Mouse (Mus musculus) CH12.LX (cell line): Measurements from ENCODE around the gene Nrros. TPM values are rescaled to one million over a fixed set of nuclear protein-coding genes. Genes with fewer than 3 reads are reported as not detected.

Experiments used
- DNase-seq: peaks from one replicate; pipeline ENCODE4 v3.0.0-alpha.2; 2013; ENCODE audit errors: extremely low read depth
- H3K27ac ChIP-seq: 2 replicates; pipeline ENCODE4 v1.5.1; 2012; ENCODE audit warnings: low read depth, mild to moderate bottlenecking, control low read depth, moderate library complexity; ENCODE audit not compliant: insufficient read depth
- H3K27me3 ChIP-seq: replicated peaks from 2 replicates; pipeline ENCODE3; 2012; ENCODE audit warnings: inconsistent platforms
- H3K36me3 ChIP-seq, 2 experiments: replicated peaks in 1 of 2; 2 replicates each; pipeline versions ENCODE3 to v1.6.1; 2012; ENCODE audit warnings: inconsistent platforms in 1 of 2, low read length in 1 of 2, mild to moderate bottlenecking in 1 of 2, mixed read lengths in 1 of 2, moderate library complexity in 1 of 2; ENCODE audit not compliant: control insufficient read depth in 1 of 2, insufficient read depth in 1 of 2
- H3K4me1 ChIP-seq, 2 experiments: 2 replicates each; pipeline ENCODE4 v1.6.1; 2012; ENCODE audit warnings: inconsistent platforms in 1 of 2, moderate library complexity in 1 of 2; ENCODE audit not compliant: insufficient read depth in 2 of 2, control insufficient read depth in 1 of 2
- H3K4me2 ChIP-seq: 2 replicates; pipeline ENCODE4 v1.6.1; 2012; ENCODE audit warnings: low read depth, mild to moderate bottlenecking, control low read depth; ENCODE audit not compliant: poor library complexity, insufficient read depth, severe bottlenecking
- H3K4me3 ChIP-seq, 3 experiments: fragments of 150-350 bp in 1 of 3; sonication (generic) in 1 of 3; replicated peaks in 1 of 3; 2 replicates each; pipeline versions ENCODE3 to v1.5.1; 2011 to 2012; ENCODE audit warnings: low read depth in 2 of 3, low read length in 2 of 3, mild to moderate bottlenecking in 2 of 3, moderate library complexity in 2 of 3, control low read depth in 1 of 3, improper control_type of control experiment in 1 of 3, inconsistent platforms in 1 of 3, mixed read lengths in 1 of 3; ENCODE audit not compliant: poor library complexity in 1 of 3
- H3K79me2 ChIP-seq: replicated peaks from 2 replicates; pipeline ENCODE4 v1.6.1; 2012; ENCODE audit warnings: mild to moderate bottlenecking, moderate library complexity; ENCODE audit not compliant: control insufficient read depth, poor library complexity, insufficient read depth, severe bottlenecking; ENCODE audit errors: extremely low read depth
- H3K9ac ChIP-seq: 2 replicates; pipeline ENCODE4 v1.6.1; 2012; ENCODE audit warnings: low read depth, mild to moderate bottlenecking, control low read depth, moderate library complexity; ENCODE audit not compliant: insufficient read depth
- H3K9me3 ChIP-seq: replicated peaks from 2 replicates; pipeline ENCODE3; 2012; ENCODE audit warnings: low read length, inconsistent platforms, mixed read lengths
- BHLHE40 ChIP-seq: IDR thresholded peaks from 2 replicates; pipeline ENCODE4 v1.6.1; 2011; ENCODE audit warnings: mild to moderate bottlenecking, low read depth, low read length, improper control_type of control experiment
- CHD1 ChIP-seq: IDR thresholded peaks from 2 replicates; pipeline ENCODE4 v1.6.1; 2012; ENCODE audit warnings: low read depth, low read length, improper control_type of control experiment, inconsistent platforms
- CHD2 ChIP-seq: IDR thresholded peaks from 2 replicates; pipeline ENCODE4 v1.6.1; 2011; ENCODE audit warnings: low read length, improper control_type of control experiment
- CTCF ChIP-seq, 2 experiments: IDR thresholded peaks in 1 of 2; conservative IDR thresholded peaks in 1 of 2; 2 replicates each; pipeline ENCODE4 v1.5.1; 2011 to 2012; ENCODE audit warnings: low read depth in 2 of 2, low read length in 2 of 2, improper control_type of control experiment in 1 of 2, inconsistent platforms in 1 of 2, mild to moderate bottlenecking in 1 of 2, moderate library complexity in 1 of 2
- E2F4 ChIP-seq: IDR thresholded peaks from 2 replicates; pipeline ENCODE4 v1.6.1; 2011; ENCODE audit warnings: low read depth, low read length, improper control_type of control experiment; ENCODE audit not compliant: insufficient replicate concordance
- ELF1 ChIP-seq: IDR thresholded peaks from 2 replicates; pipeline ENCODE4 v1.6.1; 2014; ENCODE audit warnings: low read depth, mild to moderate bottlenecking, inconsistent platforms, low read length, improper control_type of control experiment
- EP300 ChIP-seq: IDR thresholded peaks from 2 replicates; pipeline ENCODE4 v1.6.1; 2011; ENCODE audit warnings: low read length, improper control_type of control experiment
- ETS1 ChIP-seq: conservative IDR thresholded peaks from 2 replicates; pipeline ENCODE4 v1.6.1; 2012; ENCODE audit warnings: low read depth, mild to moderate bottlenecking, inconsistent platforms, low read length, improper control_type of control experiment, moderate library complexity
- GABPA ChIP-seq: IDR thresholded peaks from 2 replicates; pipeline ENCODE4 v1.6.1; 2012; ENCODE audit warnings: low read depth, low read length, improper control_type of control experiment, inconsistent platforms; ENCODE audit not compliant: insufficient replicate concordance
- HCFC1 ChIP-seq: IDR thresholded peaks from 2 replicates; pipeline ENCODE4 v1.6.1; 2012; ENCODE audit warnings: low read depth, mild to moderate bottlenecking, inconsistent platforms, low read length, improper control_type of control experiment
- IRF4 ChIP-seq: IDR thresholded peaks from 2 replicates; pipeline ENCODE4 v1.6.1; 2014; ENCODE audit warnings: low read depth, mild to moderate bottlenecking, inconsistent platforms, low read length, improper control_type of control experiment
- JUN ChIP-seq: IDR thresholded peaks from 2 replicates; pipeline ENCODE4 v1.6.1; 2011; ENCODE audit warnings: low read depth, mild to moderate bottlenecking, low read length, improper control_type of control experiment, moderate library complexity; ENCODE audit not compliant: insufficient read depth
- JUND ChIP-seq: conservative IDR thresholded peaks from 2 replicates; pipeline ENCODE4 v1.6.1; 2011; ENCODE audit warnings: low read depth, low read length, improper control_type of control experiment
- KAT2A ChIP-seq: IDR thresholded peaks from 2 replicates; pipeline ENCODE4 v1.6.1; 2012; ENCODE audit warnings: low read length, improper control_type of control experiment, inconsistent platforms; ENCODE audit not compliant: insufficient replicate concordance
- MAFK ChIP-seq: IDR thresholded peaks from 2 replicates; pipeline ENCODE4 v1.6.1; 2011; ENCODE audit warnings: low read length, improper control_type of control experiment; ENCODE audit not compliant: insufficient replicate concordance
- MAX ChIP-seq: IDR thresholded peaks from 2 replicates; pipeline ENCODE4 v1.6.1; 2011; ENCODE audit warnings: low read length, improper control_type of control experiment
- MAZ ChIP-seq: IDR thresholded peaks from 2 replicates; pipeline ENCODE4 v1.6.1; 2012; ENCODE audit warnings: low read depth, mild to moderate bottlenecking, inconsistent platforms, low read length, improper control_type of control experiment, moderate library complexity
- MEF2A ChIP-seq: IDR thresholded peaks from 2 replicates; pipeline ENCODE4 v1.6.1; 2014; ENCODE audit warnings: low read depth, mild to moderate bottlenecking, inconsistent platforms, low read length, improper control_type of control experiment, borderline replicate concordance
- MXI1 ChIP-seq: IDR thresholded peaks from 2 replicates; pipeline ENCODE4 v1.6.1; 2011; ENCODE audit warnings: mild to moderate bottlenecking, low read depth, low read length, improper control_type of control experiment
- MYC ChIP-seq: IDR thresholded peaks from 2 replicates; pipeline ENCODE4 v1.6.1; 2011; ENCODE audit warnings: low read depth, mild to moderate bottlenecking, improper control_type of control experiment, low read length
- NELFE ChIP-seq: IDR thresholded peaks from 2 replicates; pipeline ENCODE4 v1.6.1; 2011; ENCODE audit warnings: low read depth, low read length, improper control_type of control experiment
- NRF1 ChIP-seq: IDR thresholded peaks from 2 replicates; pipeline ENCODE4 v1.6.1; 2014; ENCODE audit warnings: low read depth, mild to moderate bottlenecking, inconsistent platforms, low read length, improper control_type of control experiment, moderate library complexity
- PAX5 ChIP-seq: IDR thresholded peaks from 2 replicates; pipeline ENCODE4 v1.6.1; 2012; ENCODE audit warnings: low read length, inconsistent platforms, mixed read lengths
- POLR2A ChIP-seq: IDR thresholded peaks from 2 replicates; pipeline ENCODE4 v1.6.1; 2011; ENCODE audit warnings: low read depth, mild to moderate bottlenecking, improper control_type of control experiment, low read length
- POLR2AphosphoS2 ChIP-seq: IDR thresholded peaks from 2 replicates; pipeline ENCODE4 v1.6.1; 2011; ENCODE audit warnings: low read depth, low read length, improper control_type of control experiment
- RAD21 ChIP-seq: IDR thresholded peaks from 2 replicates; pipeline ENCODE4 v1.6.1; 2011; ENCODE audit warnings: low read depth, mild to moderate bottlenecking, low read length, improper control_type of control experiment, moderate library complexity
- RCOR1 ChIP-seq: conservative IDR thresholded peaks from 2 replicates; pipeline ENCODE4 v1.6.1; 2012; ENCODE audit warnings: low read depth, mild to moderate bottlenecking, inconsistent platforms, low read length, improper control_type of control experiment
- SIN3A ChIP-seq: IDR thresholded peaks from 2 replicates; pipeline ENCODE4 v1.6.1; 2012; ENCODE audit warnings: low read length, improper control_type of control experiment, inconsistent platforms
- SMC3 ChIP-seq: IDR thresholded peaks from 2 replicates; pipeline ENCODE4 v1.6.1; 2011; ENCODE audit warnings: low read depth, low read length, improper control_type of control experiment
- TBP ChIP-seq: conservative IDR thresholded peaks from 2 replicates; pipeline ENCODE4 v1.6.1; 2011; ENCODE audit warnings: low read depth, low read length, improper control_type of control experiment
- TCF12 ChIP-seq: IDR thresholded peaks from 2 replicates; pipeline ENCODE4 v1.6.1; 2014; ENCODE audit warnings: low read depth, mild to moderate bottlenecking, inconsistent platforms, low read length, improper control_type of control experiment
- UBTF ChIP-seq: IDR thresholded peaks from 2 replicates; pipeline ENCODE4 v1.6.1; 2012; ENCODE audit warnings: low read depth, mild to moderate bottlenecking, inconsistent platforms, low read length, improper control_type of control experiment, moderate library complexity
- USF1 ChIP-seq: IDR thresholded peaks from 2 replicates; pipeline ENCODE4 v1.6.1; 2014; ENCODE audit warnings: low read depth, mild to moderate bottlenecking, inconsistent platforms, low read length, improper control_type of control experiment
- USF2 ChIP-seq: conservative IDR thresholded peaks from 2 replicates; pipeline ENCODE4 v1.6.1; 2011; ENCODE audit warnings: low read depth, low read length, improper control_type of control experiment
- ZC3H11A ChIP-seq: IDR thresholded peaks from 2 replicates; pipeline ENCODE4 v1.6.1; 2012; ENCODE audit warnings: low read depth, mild to moderate bottlenecking, inconsistent platforms, low read length, improper control_type of control experiment
- ZKSCAN1 ChIP-seq: IDR thresholded peaks from 2 replicates; pipeline ENCODE4 v1.6.1; 2012; ENCODE audit warnings: low read depth, inconsistent platforms, low read length, improper control_type of control experiment, borderline replicate concordance
- ZMIZ1 ChIP-seq: IDR thresholded peaks from 2 replicates; pipeline ENCODE4 v1.6.1; 2012; ENCODE audit warnings: low read depth, mild to moderate bottlenecking, inconsistent platforms, low read length, improper control_type of control experiment
- ZNF384 ChIP-seq: IDR thresholded peaks from 2 replicates; pipeline ENCODE4 v1.6.1; 2012; ENCODE audit warnings: low read depth, low read length, improper control_type of control experiment, inconsistent platforms
- dilution Hi-C: fragments of 300-500 bp; cut with MboI; formaldehyde crosslinking; loops from 2 replicates; pipeline ENCODE4 v1.14.3; 2020; ENCODE audit warnings: low sequenced_read_pairs; ENCODE audit not compliant: extremely low pct_unique_long_range_greater_than_20kb, extremely low pct_ligation_motif_present
- in situ Hi-C: fragments of 300-500 bp; cut with MboI; formaldehyde crosslinking; loops from 3 replicates; pipeline ENCODE4 v1.14.3; 2019; ENCODE audit warnings: low sequenced_read_pairs, low pct_ligation_motif_present, low pct_unique_long_range_greater_than_20kb, mixed read lengths
- polyA plus RNA-seq: library from polyadenylated mRNA; unstranded; fragments of >175 nt; gene quantifications from 2 replicates; pipeline ENCODE4 v1.2.1, GENCODE M21; 2012; ENCODE audit warnings: low read depth; ENCODE audit not compliant: insufficient read length
- total RNA-seq, 2 experiments: library from RNA; depleted of rRNA; stranded (reverse); fragments of 300-350 nt in 1 of 2; fragments of >200 nt in 1 of 2; gene quantifications; 2 replicates each; pipeline ENCODE4 v1.2.3; 2012 to 2014

Nrros gene
- total and polyA plus RNA-seq, 3 experiments, result 49.6 to 71.0 (median 64.3) TPM

GRCm38 (mm10) chr16:32171031-32171731 lies 5.8 kb upstream of the Nrros start:
- no peaks in the 10 kb centered on the region for H3K36me3 ChIP-seq
- in situ Hi-C loops, result no loop called here
- H3K27ac ChIP-seq, result peak overlapping the region; percentile 56; the same call in 1 of the 2 replicates
- dilution Hi-C loops, result no loop called here
- peaks cover 27 to 59% of the 10 kb centered on the region in 2 experiments for H3K4me1 ChIP-seq
- peak overlapping the region; percentile 25 for H3K4me2 ChIP-seq
- DNase-seq, result peak; percentile 58
- H3K79me2 ChIP-seq, result no peaks in the 10 kb centered on the region
- H3K9me3 ChIP-seq, result peaks cover 11% of the 10 kb centered on the region
- 0 out of 2 replicates have a peak overlapping the region, but pooled peaks have one; percentile 10 for H3K9ac ChIP-seq
- no peak overlapping the region for H3K4me3 ChIP-seq
- H3K27me3 ChIP-seq, result no peaks in the 10 kb centered on the region
- peak; percentile 17; the same call in 1 of the 2 replicates for TF ChIP-seq MAX
- TF ChIP-seq MAZ, result 0 out of 2 replicates have a peak, but pooled peaks have one; percentile 13
- peak; percentile 25; the same call in 1 of the 2 replicates for TF ChIP-seq USF1
- no peak; the same call in 1 of the 2 replicates for TF ChIP-seq USF2
- TF ChIP-seq RAD21, result no peak
- peak; percentile 89 for TF ChIP-seq MEF2A
- TF ChIP-seq ZNF384, result no peak
- TF ChIP-seq MXI1, result no peak
- no peak for TF ChIP-seq CHD1
- TF ChIP-seq ZMIZ1, result no peak
- TF ChIP-seq POLR2A, result no peak
- TF ChIP-seq ZC3H11A, result no peak
- peak; percentile 77 for TF ChIP-seq CHD2
- peak; percentile 91 for TF ChIP-seq BHLHE40
- peak; percentile 92 for TF ChIP-seq IRF4
- TF ChIP-seq EP300, result peak; percentile 90
- TF ChIP-seq POLR2AphosphoS2, result no peak
- TF ChIP-seq CTCF (conservative IDR thresholded peaks at IDR 0.05 in 1 of 2, IDR thresholded peaks at IDR 0.05 in 1 of 2; ENCODE audit: low read depth in 2 of 2, low read length in 2 of 2), result no peak
- TF ChIP-seq ELF1, result no peak
- no peak for TF ChIP-seq E2F4
- no peak for TF ChIP-seq KAT2A
- TF ChIP-seq UBTF, result no peak
- peak; percentile 5; the same call in 1 of the 2 replicates for TF ChIP-seq HCFC1
- no peak for TF ChIP-seq SIN3A
- no peak for TF ChIP-seq JUND
- TF ChIP-seq NRF1, result no peak
- TF ChIP-seq TBP, result no peak
- peak; percentile 55; the same call in 1 of the 2 replicates for TF ChIP-seq TCF12
- TF ChIP-seq RCOR1, result peak; percentile 82; the same call in 1 of the 2 replicates
- no peak for TF ChIP-seq NELFE
- TF ChIP-seq JUN, result no peak
- 0 out of 2 replicates have a peak, but pooled peaks have one; percentile 44 for TF ChIP-seq MYC
- TF ChIP-seq PAX5, result no peak
- no peak for TF ChIP-seq SMC3
- TF ChIP-seq ETS1, result peak; percentile 80
- TF ChIP-seq ZKSCAN1, result no peak
- TF ChIP-seq GABPA, result no peak
- no peak for TF ChIP-seq MAFK
